Mouse (Mus musculus): ENCODE results near the gene Gm10964.

Gm10964 gene

DNA sequence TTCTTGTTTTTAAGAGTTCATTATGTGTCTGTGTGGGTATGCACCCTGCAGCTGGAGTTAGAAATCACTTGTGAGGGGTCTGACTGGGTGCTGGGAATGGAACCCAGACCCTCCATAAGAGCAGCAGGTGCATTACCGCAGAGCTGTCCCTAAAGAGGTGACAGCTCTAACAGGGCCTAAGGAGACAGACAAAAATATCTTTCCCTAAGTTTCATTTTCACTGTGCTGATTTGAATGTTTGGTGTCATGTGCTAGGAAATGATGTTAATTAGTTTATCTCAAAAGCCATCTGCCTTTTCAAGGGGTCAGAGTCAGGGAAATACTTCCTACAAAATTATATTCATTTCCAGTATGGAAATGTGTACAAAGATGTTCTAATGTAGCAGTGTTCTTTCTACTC, at the start of gene Gm10964:
Gm10964 (plus strand) TSS at position 38 of the 400 bp plus-strand sequence.
- no peak for DNase-seq (ENCODE audit: low read depth)

DNA sequence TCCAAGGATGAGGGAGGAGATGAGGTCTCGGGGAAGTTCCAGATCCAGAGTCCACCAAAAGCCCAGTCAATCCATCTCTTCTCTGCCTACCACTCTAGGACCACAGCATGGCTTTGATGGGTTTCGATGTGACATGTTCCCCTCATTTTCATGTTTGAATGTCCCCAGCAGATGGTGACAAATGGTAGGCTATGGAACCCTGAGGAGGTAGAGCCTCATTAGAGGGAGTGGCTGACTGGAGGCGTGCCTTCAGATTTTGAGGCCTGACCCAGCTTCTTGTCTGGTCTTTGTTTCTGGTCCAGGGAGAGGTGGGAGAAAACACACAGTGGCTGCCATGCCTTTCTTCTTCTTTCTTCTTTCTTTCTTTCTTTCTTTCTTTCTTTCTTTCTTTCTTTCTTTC, 48.7 kb upstream of the Gm10964 start:
- DNase-seq (ENCODE audit: low read depth): no peak

DNA sequence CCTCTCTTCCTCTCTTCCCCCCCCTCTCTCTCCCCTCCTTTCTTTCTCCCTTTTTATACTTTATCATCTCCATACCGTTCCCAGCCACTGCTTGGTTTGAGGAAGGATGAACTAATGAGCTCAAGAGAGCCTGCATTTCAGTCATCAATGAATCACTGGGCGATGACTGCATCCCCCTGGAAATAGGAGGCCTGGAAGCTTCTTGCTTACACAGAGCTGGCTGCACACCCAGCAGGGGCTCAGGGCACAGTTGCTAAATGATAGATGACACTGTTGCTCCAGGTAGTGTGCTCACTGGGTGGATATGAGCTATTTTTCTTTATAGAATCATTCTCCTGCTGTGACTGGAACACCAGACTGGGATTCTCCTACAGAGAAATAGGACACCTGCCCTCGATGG, 43.6 kb upstream of the Gm10964 start:
- DNase-seq (ENCODE audit: low read depth): no peak

DNA sequence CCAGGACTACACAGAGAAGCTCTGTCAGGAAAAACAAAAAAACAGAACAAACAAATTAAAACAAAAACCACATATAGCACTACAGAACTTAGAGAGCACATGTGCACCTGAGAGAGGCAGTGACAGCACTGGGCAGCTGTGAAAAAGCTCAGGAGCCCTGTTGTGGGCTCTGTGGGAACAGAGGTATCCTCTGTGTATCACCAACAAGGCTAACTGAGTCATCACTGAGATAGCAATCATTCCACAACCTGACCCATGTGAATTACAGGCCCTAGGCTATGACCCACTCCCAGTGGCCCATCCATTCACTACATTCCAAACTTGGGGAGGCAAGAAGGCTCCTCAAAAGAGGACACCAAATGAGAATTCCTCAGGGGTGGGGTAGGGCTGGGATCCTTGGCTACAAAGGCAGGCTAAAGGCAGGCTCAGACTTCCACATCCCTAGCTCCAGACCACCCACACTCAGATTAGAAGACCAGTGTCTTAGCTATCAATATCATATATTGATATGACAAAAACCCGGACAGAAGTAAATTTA, 42.7 kb upstream of the Gm10964 start:
- DNase-seq (ENCODE audit: low read depth): no peak

DNA sequence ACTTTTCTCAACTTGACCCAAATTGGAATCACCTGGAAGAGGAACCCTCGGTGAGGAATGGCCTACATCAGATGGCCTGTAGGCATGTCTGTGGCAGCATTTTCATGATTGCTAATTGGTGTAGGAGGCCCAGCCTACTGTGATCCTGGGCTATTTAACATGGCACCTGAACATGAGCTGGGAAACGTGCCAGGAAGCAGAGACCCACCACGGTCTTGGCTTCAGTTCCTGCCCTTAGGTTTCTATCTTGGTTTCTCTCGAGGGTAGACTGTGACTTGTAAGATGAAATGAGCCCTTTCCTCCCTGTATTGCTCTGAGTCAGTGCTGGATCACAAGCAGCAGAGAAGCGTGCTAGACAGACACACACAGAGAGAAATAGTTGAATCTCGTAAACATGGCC, 34.5 kb upstream of the Gm10964 start:
- no peak for DNase-seq (ENCODE audit: low read depth)

DNA sequence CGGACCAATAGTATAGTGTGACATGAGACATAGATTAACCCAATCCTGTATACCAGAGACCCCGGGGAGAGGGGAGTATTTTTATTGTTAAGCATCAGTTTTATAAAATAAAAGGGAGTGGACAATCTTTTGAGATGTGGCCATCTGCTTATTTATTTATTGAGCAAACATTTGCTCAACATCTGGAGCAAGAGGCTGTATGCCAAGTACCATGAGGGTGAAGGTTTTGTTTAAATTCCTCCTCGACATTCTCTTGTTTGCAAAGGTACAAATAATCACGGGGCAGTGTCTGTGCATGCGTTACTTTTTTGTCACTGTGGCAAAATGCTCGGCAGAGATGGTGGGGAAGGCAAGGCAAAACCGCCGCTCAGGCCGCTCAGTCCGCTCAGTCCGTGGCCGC, 33.7 kb upstream of the Gm10964 start:
- no peak for DNase-seq (ENCODE audit: low read depth)

DNA sequence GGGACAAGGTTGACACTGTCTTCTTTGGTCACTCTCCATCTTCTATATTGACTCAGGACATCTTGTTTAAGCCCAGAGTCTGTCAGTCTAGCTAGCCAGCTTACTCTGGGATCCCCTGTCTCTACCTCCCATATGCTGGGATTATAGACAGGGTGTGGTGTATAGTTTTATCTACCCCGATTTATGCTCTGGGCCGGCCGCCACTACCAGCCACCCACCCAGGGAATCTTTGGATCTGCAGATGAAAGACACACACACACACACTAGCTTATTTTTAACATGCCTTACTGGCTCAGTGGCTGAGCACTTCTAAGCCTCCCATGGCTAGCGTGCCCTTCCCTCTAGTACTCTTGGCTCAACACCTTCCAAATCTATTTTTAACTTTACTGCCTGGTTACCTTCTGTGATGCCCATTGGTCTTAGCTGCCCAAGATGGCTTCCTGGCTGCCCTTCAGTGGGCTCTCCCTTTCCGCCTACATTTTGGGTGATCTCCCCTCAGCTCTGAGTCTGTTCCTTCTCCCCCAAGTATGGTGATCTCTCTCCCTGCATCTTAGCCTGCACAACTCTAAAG, 29.6 kb upstream of the Gm10964 start:
- no peak for DNase-seq (ENCODE audit: low read depth)

DNA sequence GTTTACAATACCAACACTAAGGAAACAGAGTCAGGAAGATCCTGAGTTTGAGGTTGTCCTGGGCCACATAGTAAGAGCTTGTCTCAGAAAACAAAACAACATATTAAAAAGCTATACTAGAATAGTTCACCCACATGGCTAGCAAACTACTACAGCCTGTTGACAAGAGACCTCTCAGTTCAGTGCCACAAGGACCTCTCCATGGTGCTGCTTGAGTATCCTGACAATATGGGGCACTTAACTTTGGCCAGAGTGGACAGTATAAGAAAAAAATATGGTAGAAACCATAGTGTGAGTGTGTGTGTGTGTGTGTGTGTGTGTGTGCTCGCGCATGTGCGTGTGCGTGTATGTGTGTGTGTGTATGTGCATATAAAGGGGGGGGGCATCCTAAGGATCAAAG, 27.0 kb upstream of the Gm10964 start:
- DNase-seq (ENCODE audit: low read depth): no peak

DNA sequence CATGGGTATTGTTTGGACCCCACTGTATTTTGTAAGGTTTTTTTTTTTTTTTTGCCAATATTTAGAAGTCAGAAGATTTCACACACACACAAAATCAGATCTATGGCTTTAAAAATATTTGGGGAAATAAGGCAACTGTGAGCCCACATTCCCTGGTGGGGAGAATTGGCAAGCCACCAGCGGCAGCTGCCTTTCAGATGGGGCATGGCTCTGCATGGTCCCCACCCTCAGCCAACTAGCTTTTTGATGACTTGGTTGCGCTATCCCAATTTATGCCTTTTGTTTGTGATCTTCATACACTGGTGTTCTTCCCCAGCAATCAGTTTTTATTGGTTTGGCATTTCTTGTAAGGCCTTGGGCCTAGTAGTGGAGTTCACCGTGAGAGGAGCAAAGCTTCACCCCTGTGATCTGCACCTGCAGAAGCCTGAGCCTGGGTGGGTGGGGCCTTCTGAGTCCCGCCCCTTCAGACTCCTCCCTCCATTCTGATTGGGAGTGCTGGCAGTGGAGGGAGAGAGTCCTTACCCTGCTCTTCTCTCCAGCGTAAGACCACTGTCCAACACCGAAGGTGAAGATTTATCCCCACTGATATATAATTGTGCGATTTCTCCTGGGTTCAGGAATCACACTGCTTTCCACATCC, 24.8 kb upstream of the Gm10964 start:
- no peak for DNase-seq (ENCODE audit: low read depth)

DNA sequence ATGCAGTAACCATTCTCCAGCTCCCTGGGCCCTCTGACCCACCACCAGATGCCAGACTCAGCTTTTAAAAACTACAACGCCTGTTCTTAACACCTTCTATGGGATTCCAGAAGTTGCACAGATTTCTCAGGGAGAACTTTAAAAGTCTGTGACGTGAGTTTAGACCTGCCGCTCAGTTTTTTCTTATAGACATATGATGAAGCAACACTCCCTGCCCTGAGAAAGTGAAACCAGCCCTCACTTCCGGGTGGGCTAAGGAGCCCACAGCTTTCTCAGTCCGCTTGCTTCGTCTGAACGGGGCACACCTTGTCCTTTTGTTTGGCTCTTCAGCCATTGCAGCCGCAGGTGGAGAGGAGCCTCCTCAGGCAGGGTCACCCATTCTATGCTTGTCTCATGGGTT, 24.2 kb upstream of the Gm10964 start:
- DNase-seq (ENCODE audit: low read depth): no peak

DNA sequence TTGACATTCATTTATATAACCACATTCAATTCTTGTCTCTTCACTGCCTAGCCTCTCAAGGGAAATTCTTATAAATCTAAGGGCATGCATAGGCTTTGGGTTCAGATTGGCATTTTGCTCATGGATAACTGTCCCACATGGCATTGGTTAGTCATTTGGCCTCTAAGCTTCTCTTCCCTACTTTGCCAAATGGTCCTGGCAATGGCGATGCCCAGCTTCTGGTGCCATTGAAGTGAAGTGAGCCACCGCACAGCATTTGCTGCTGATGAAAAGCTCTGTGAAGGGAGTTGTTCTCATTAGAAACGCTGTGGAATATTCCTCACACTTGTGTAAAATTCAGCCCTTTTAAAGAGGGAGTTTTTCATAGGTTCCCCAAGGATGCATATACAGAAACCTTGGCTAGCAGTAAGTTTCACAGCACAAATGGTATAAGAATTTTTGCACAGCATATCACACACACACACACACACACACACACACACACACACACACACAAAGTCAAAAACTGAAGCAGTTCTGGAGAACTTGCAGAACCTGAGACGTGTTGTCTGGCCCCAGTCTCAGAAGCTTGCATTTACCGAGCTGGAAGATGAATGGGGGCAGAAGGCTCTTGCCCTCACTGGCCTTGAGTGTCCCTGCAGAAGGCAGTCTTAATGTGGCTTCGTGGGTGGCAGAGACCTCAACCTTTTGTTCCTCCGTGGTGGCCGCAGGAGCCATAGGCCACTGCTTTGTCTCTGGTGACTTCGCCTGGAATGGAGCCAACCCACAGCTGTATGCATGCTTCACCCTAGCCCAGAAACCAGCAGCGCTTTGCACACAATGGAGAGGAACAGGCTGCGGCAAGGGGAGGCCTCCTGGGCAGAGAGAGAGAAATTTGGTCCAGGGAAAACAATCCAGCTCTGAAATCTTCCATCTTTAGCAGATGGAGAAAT, 23.1 kb upstream of the Gm10964 start:
- peak; percentile 38 for DNase-seq (ENCODE audit: low read depth)

DNA sequence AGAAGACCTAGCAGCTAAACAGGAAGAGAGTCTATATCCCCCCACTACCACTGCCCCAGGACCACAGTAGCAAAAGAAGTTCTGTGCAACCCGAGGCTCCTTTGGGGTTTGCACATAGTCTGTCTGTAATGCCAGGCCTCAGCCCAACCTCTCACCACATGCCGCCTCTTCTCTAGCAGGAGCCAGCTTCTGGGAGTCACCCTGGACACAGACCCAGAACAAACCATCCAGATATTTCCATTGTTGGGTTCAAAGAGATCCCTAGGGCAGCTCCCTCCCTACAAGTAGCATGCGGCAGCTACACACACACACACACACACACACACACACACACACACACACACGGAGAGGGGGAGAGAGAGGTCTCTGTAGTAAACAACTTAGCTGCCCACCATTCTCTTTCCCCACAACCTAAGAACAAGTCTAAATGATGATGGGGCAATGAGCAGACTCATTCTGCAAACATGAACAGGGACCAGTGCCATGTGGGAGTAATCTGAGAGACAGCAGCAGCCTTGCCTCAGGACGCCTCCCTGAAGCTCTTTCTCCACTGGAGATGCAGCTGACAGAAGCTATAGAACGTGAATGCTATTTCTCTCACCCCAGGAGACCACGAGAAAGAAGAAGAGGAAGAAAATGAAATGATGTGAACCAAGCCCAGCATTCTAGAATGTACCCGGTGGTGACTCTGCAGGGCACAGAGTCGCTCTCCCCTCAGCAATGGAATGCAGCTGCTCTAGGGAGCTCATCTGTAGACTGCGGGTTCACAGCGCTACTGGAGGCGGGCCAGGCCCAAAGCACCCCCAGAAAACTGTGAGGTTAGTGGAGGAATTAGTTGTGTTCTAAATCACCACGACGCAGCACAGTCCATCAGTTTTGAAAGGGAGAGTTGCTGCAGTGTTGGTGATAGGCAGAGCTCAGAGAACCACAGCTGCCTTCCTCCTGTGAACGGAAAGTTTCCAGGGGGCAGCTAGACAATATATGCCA, 22.1 kb upstream of the Gm10964 start:
- DNase-seq (ENCODE audit: low read depth): peak; percentile 71

DNA sequence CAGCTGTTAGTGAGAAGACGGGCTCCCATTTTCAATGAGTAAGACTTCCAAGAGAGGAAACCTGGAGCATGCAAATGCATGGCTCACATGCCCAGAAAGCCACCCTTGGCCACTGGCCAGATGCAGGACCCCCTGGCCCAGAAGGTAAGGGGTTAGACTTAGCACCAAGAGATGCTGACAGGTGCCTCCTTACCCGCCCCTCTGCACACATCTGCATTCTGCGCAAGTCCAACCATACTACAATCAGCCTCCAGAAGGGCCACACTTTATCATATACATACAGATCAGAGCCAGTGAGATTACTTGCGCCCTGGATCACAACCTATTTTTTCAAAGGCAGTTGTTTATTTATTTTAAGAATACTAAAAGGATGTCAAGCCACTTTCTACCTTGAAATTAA, 20.4 kb upstream of the Gm10964 start:
- no peak for DNase-seq (ENCODE audit: low read depth)

DNA sequence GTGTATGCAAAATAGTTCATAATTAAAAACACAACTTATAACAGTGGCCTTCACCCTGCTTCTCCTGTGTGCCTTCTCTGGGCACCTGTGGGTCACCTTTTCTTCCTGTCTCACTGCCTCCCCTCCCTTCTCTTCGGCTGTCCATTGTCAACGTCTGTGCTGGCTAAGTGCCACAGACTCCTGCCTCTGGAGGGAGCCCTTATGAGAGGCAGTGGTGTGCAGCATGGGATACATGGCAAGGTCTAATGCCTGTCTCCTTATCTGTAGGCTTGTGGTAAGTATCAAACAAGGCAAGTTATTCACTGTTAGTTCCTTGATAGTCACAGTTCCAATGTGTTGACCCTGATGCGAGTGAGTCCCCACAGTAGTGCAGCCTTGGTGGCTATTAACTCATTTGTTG, 15.0 kb upstream of the Gm10964 start:
- DNase-seq (ENCODE audit: low read depth): no peak

DNA sequence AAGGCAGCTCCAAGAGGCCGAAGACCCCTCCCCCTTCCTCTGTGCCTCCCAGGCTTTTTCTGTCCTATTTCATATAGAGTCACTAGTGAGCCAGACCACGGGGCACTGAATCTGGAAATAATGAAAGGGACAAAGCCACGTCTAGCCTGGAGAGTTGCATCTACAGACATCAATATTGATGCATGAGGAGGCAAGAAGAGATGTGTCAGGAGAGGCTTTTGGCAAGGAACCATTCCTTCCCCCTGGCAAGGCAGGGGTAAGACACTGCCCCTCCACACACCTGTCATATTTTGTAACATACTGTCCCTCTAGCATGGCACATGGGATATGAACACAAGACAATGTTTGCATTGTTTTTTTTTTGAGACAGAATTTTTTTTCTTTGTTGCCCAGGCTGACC, 12.5 kb upstream of the Gm10964 start:
- DNase-seq (ENCODE audit: low read depth): no peak

DNA sequence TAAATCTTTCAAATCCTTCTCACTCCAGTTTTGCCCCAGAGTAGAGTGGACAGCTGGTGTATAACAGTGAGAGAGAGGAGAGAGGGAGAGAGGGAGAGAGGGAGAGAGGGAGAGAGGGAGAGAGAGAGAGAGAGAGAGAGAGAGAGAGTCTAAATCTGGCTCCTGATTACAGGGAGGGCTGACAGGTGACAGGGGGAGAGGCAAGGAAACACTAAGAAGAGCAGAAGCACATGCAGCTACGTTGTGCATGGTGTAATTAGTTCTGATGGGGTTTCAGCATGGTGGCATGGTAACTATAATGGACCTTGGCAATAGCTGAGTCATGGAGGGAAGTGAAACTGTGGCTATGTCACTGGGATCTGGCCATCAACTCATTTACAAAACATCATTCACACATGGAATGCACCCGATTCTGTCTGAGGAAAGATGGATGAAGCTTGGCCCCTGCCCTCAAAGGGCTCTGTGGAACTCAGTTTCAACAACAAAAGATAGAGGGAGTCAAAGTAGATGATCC, 11.3 kb upstream of the Gm10964 start:
- DNase-seq (ENCODE audit: low read depth): no peak

DNA sequence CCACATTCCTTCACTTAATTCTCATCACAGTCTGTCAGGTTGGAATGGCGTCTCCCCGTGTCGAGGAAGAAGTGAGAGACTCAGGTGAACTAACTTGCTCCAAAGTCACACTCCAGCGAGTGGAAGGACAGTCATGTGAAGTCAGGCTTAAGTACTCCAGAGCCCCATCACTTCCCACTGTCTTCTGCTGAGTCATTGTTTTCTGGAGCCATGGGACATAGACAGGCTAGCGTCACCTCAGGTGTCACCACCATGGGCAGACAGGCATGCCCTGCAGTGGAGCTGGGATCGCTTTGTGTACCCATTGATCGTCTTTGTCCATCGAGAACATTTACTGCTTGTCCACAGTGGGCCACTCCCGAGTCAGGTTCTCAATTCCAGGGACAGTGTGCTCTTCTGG, 9.3 kb upstream of the Gm10964 start:
- no peak for DNase-seq (ENCODE audit: low read depth)

DNA sequence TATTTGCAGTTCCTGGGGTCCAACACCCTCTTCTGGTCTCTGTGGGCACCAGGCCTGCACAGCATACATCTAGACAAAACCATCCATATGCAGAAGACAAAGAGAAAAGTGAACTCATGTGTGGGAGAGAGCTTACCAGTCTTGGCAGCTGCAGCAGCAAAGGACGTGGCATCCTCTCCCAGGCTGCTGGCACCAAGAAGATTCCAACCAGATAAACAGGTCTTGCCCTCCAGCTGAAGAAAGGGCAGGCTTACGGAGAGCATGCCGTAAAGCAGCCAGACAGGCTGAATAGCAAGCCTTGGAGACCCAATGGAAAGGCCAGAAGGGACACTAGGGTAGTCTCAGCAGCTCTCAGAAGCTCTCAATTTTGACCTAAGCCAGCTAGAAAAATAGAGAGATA, 7.0 kb upstream of the Gm10964 start:
- DNase-seq (ENCODE audit: low read depth): no peak

DNA sequence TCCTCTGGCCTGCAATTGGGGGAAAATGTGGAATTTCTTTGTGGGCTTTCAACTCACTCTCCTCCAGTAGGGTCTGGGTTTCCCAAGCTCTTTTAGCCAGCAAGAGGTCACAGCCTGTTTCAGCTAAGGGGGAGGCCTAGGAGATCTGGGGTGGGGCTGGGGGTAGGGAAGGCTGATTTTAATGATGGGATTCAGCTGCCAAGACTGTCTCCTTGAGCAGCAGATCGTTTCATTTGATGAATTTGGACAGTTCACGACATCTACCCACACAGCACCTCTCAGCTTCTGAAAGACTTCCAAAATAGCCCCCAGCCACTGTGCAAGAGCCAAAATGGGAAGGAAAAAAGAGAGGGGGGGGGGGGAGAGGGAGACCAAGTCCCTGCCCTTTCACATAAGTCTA, 6.0 kb upstream of the Gm10964 start:
- DNase-seq (ENCODE audit: low read depth): no peak

DNA sequence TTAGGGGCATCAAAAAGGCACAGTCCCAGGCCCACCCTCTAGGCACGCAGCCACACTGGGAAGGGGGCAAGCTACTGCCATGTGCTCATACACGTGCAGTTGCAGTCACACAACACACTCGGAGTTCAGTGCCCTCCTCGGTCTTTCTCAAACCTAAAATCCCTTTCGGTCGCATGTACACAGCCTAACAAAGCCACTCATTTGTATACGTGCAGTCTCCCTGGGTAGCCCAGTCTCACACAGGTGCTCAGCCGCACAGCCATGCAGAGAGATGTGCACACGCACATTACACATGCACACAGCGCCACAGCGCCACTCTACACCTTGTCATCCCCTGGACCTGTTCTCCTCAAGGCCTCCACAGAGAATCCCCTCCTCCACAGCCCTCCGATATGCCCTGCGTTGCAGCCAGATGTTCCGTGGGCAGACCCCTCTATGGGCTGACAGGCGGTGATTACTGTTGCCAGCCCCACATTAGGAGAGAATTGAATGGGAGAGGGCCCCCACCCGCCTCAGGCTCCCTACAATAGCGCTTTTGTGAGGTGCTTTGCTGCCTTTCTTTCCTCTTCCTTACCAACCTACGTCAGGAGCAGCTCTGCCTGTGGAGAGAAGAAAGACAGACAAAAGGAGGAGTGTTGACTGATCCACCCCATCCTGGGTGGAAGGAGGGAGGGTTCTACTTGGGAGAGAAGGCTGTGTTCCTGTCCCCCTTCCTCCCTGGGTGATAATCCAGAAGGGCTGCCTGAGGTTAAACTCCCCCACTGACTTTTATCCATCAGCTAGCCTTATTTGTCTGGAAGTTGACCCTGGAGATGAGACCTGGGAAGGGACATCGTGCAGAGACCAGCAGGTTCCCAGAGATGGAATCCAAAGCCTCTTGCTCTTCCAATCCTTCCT, 5.1 kb upstream of the Gm10964 start:
- DNase-seq (ENCODE audit: low read depth): no peak
